Mouse (Mus musculus) heart, embryonic 10.5 days (tissue): Measurements from ENCODE around the gene Olfr457. TPM values are rescaled to one million over a fixed set of nuclear protein-coding genes. Genes with fewer than 3 reads are reported as not detected.

Experiments used
- DNase-seq: peaks from one replicate; pipeline ENCODE4 v3.0.0-alpha.2; 2017; ENCODE audit warnings: low spot score
- H3K27ac ChIP-seq: fragments of 300-500 bp; sonication (generic); 2 replicates; pipeline ENCODE4 v1.5.1; 2016; ENCODE audit warnings: mild to moderate bottlenecking
- H3K27me3 ChIP-seq: fragments of 300-500 bp; sonication (generic); 2 replicates; pipeline ENCODE4 v1.6.1; 2016; ENCODE audit warnings: mild to moderate bottlenecking; ENCODE audit not compliant: poor library complexity, insufficient read depth, severe bottlenecking
- H3K36me3 ChIP-seq: fragments of 300-500 bp; sonication (generic); 2 replicates; pipeline ENCODE4 v1.6.1; 2016; ENCODE audit warnings: mild to moderate bottlenecking, moderate library complexity
- H3K4me1 ChIP-seq: fragments of 300-500 bp; sonication (generic); 2 replicates; pipeline ENCODE4 v1.6.1; 2016; ENCODE audit warnings: mild to moderate bottlenecking
- H3K4me3 ChIP-seq: fragments of 300-500 bp; sonication (generic); 2 replicates; pipeline ENCODE4 v1.5.1; 2016; ENCODE audit warnings: mild to moderate bottlenecking, moderate library complexity
- H3K9me3 ChIP-seq: fragments of 300-500 bp; sonication (generic); 2 replicates; pipeline ENCODE4 v1.6.1; 2016; ENCODE audit warnings: mild to moderate bottlenecking, moderate library complexity
- WGBS: fragments of 180-500 bp; shearing (Covaris S2); methylation state at CpG from one replicate; pipeline ENCODE4 v1.1.7; 2016; 5-methylcytosine and 5-hydroxymethylcytosine counted together
- polyA plus RNA-seq: library from polyadenylated mRNA; unstranded; fragments of >200 nt; fragmentation: Nextera tagmentation; extraction: Ambion mirVana; gene quantifications from 2 replicates; pipeline ENCODE4 v1.2.1, GENCODE M21; 2016

Olfr457 gene
- polyA plus RNA-seq, 1 experiment from 2014 or later, result not detected

GRCm38 (mm10) chr6:42434446-42434845, 41.7 kb downstream of the Olfr457 start, which contains the start of gene Tas2r126:
Tas2r126 (plus strand) TSS chr6:42434535.
- Histone ChIP-seq H3K27ac (no peak within 1 kb of the TSS), H3K27me3 (no peaks in the 10 kb centered on the region), H3K9me3 (no peaks in the 10 kb centered on the region), H3K4me1 (no peaks in the 10 kb centered on the region), H3K36me3 (no peaks in the 10 kb centered on the region), H3K4me3 (no peak within 1 kb of the TSS)
- DNase-seq, result no peak
- WGBS, result 62% methylated on average over 6 of the region's 6 CpGs

- WGBS, result 61% methylated on average over 2 of the region's 2 CpGs
- no peaks in the 10 kb centered on the region for H3K4me1 ChIP-seq
- no peaks in the 10 kb centered on the region for H3K27me3 ChIP-seq
- no peak overlapping the region for H3K27ac ChIP-seq
- no peaks in the 10 kb centered on the region for H3K36me3 ChIP-seq
- no peak for DNase-seq
- no peaks in the 10 kb centered on the region for H3K9me3 ChIP-seq
- no peak overlapping the region for H3K4me3 ChIP-seq
These were observed 42.6 kb downstream of the Olfr457 start for GRCm38 (mm10) chr6:42433554-42433953.

GRCm38 (mm10) chr6:42426337-42426736, 49.8 kb downstream of the Olfr457 start:
- Histone ChIP-seq H3K9me3 (no peaks in the 10 kb centered on the region), H3K27ac (no peak overlapping the region), H3K36me3 (no peaks in the 10 kb centered on the region), H3K27me3 (no peaks in the 10 kb centered on the region), H3K4me3 (no peak overlapping the region), H3K4me1 (no peaks in the 10 kb centered on the region)
- DNase-seq, result no peak
- WGBS, result 76% methylated on average over 4 of the region's 4 CpGs

- no peaks in the 10 kb centered on the region for H3K4me1 ChIP-seq
- H3K27me3 ChIP-seq, result no peaks in the 10 kb centered on the region
- no peak overlapping the region for H3K27ac ChIP-seq
- no peaks in the 10 kb centered on the region for H3K9me3 ChIP-seq
- 90% methylated on average over 3 of the region's 3 CpGs for WGBS
- no peaks in the 10 kb centered on the region for H3K36me3 ChIP-seq
- no peak for DNase-seq
- no peak overlapping the region for H3K4me3 ChIP-seq
These were observed 51.7 kb downstream of the Olfr457 start for GRCm38 (mm10) chr6:42424472-42424871.

- WGBS, result 68% methylated on average over 2 of the region's 2 CpGs
- no peaks in the 10 kb centered on the region for H3K27me3 ChIP-seq
- no peak overlapping the region for H3K27ac ChIP-seq
- no peaks in the 10 kb centered on the region for H3K4me1 ChIP-seq
- no peak overlapping the region for H3K4me3 ChIP-seq
- H3K36me3 ChIP-seq, result no peaks in the 10 kb centered on the region
- H3K9me3 ChIP-seq, result no peaks in the 10 kb centered on the region
- no peak for DNase-seq
These were observed 54.7 kb downstream of the Olfr457 start for GRCm38 (mm10) chr6:42421439-42421838.

GRCm38 (mm10) chr6:42419443-42419842, 56.7 kb downstream of the Olfr457 start:
- Histone ChIP-seq H3K9me3 (no peaks in the 10 kb centered on the region), H3K4me1 (no peaks in the 10 kb centered on the region), H3K27ac (no peak overlapping the region), H3K36me3 (no peaks in the 10 kb centered on the region), H3K4me3 (no peak overlapping the region), H3K27me3 (no peaks in the 10 kb centered on the region)
- no peak for DNase-seq
- 88% methylated on average over 2 of the region's 2 CpGs for WGBS

Other genes starting within 250 kb of the Olfr457 start
- gene Gstk1, start 230.4 kb downstream of the Olfr457 start, polyA plus RNA-seq, result 9.7 and 13.8 TPM in 2 replicates
- 0.21 and 0.41 TPM in 2 replicates for gene Tmem139, start 214.4 kb downstream of the Olfr457 start, polyA plus RNA-seq
- gene Casp2, start 211.3 kb downstream of the Olfr457 start, polyA plus RNA-seq, result 40.8 and 45.2 TPM in 2 replicates
- 0.59 and 0.67 TPM in 2 replicates for gene Clcn1, start 189.7 kb downstream of the Olfr457 start, polyA plus RNA-seq
- 0.21 and 0.30 TPM in 2 replicates for gene Fam131b, start 151.7 kb downstream of the Olfr457 start, polyA plus RNA-seq
- gene Zyx, start 126.7 kb downstream of the Olfr457 start, polyA plus RNA-seq, result 165 and 193 TPM in 2 replicates
- gene Epha1, start 103.1 kb downstream of the Olfr457 start, polyA plus RNA-seq, result 3.0 and 4.8 TPM in 2 replicates
- not detected in 2 replicates for gene Tas2r143, start 76.1 kb downstream of the Olfr457 start, polyA plus RNA-seq
- not detected in 2 replicates for gene Tas2r135, start 70.9 kb downstream of the Olfr457 start, polyA plus RNA-seq
- not detected in 2 replicates for gene Tas2r126, start 41.8 kb downstream of the Olfr457 start, polyA plus RNA-seq
- gene Olfr458, start 11.1 kb downstream of the Olfr457 start, polyA plus RNA-seq, result 0.19 TPM in 1 of 2 replicates, not detected in the other
- gene Olfr456, start 10.9 kb upstream of the Olfr457 start, polyA plus RNA-seq, result 0.13 TPM in 1 of 2 replicates, not detected in the other
- not detected in 2 replicates for gene Olfr455, start 71.3 kb upstream of the Olfr457 start, polyA plus RNA-seq
- not detected in 2 replicates for gene Tcaf3, start 121.4 kb upstream of the Olfr457 start, polyA plus RNA-seq
- gene Tcaf2, start 168.9 kb upstream of the Olfr457 start, polyA plus RNA-seq, result 3.6 and 3.9 TPM in 2 replicates
- gene Tcaf1, start 233.8 kb upstream of the Olfr457 start, polyA plus RNA-seq, result 56.8 and 62.2 TPM in 2 replicates